Mouse (Mus musculus) lung, adult 10 weeks (tissue): ENCODE data around the gene Castor1. TPM values are rescaled to one million over a fixed set of nuclear protein-coding genes. Genes with fewer than 3 reads are reported as not detected.

ENCODE experiments used
- polyA plus RNA-seq: library from polyadenylated mRNA; stranded (reverse); fragments of 350-450 nt; fragmentation: Illumina TruSeq; extraction: RNeasy Lipid Tissue Mini Kit (QIAGEN cat#74804); gene quantifications from one replicate; pipeline ENCODE4 v1.2.3, GENCODE M21; 2014; ENCODE audit warnings: low read depth, low replicate concordance; ENCODE audit not compliant: insufficient read depth

Gene Castor1
- polyA plus RNA-seq, result 9.7 TPM

DNA sequence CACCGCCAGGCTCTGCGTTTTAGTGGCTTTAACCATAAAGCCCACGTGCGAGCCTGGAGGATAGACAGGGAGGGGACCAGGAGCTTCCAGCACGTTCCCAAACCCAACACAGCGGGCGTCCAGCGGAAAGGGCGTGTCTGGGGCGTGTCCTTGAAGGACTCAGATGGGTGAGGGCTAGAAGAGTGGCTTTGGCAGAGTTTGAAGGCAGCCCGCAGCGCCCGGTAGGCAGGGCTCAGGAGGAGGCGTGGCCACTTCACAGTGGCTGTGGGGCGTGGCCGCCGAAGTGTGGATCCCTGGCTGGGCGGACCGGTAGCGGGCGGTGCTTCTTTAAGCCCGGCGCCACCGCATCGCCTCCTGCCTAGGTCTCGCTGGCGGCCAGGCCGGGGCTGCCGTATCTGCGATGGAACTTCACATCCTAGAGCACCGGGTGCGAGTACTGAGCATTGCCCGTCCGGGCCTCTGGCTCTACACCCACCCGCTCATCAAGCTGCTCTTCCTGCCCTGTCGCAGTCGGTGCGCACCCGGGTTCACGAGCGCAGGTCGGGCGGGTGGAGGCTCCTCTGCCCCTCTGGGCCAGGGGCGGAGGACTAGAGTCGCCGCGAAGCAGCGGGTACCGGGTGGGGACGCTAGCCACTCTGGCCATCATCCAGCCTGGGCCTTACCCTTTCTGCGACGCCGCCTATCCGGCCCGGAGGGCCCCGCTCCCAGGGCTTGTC is at the start of gene Castor1:
TSS of gene Castor1 (plus strand) at position 312 of the 716 bp plus-strand sequence.

DNA sequence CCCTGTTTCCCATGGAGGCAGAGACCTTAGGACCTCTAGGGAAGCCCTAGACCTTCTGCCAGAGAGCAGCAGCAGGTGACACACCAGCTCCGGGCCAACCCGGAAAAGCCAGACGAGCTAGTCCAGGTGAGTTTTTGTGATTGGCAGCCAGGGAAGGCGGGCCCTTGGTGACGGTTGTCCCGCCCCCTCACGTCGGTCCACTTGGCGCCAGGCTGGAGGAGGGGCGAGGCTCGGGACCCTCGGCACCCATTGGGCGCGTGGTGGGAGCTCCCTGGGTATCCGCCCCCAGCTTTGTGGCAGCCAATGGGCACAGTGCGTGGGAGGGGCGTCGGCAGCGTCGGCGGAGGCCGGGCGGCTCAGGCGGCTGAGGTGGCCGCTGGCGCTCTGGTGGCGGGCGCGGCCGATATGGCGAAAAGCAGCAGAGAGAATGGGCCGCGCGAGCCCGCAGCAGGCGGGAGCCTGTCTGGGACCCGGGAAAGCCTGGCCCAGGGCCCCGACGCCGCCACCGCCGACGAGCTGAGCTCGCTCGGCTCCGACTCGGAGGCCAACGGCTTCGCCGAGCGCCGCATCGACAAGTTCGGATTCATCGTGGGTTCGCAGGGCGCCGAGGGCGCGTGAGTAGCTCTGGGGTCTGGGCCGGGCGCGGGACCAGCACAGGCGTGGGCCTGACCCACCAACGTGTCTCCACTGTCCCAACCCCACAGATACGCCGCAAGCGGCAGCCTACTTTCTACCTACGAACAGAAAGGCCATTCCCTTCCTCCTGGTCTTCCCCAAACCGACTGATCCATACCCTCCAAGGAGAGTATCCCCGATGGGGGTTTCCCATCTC is 31.3 kb upstream of the Castor1 start, which contains the start of gene Tbc1d10a:
TSS of gene Tbc1d10a (plus strand) at position 304 of the 832 bp plus-strand sequence.

DNA sequence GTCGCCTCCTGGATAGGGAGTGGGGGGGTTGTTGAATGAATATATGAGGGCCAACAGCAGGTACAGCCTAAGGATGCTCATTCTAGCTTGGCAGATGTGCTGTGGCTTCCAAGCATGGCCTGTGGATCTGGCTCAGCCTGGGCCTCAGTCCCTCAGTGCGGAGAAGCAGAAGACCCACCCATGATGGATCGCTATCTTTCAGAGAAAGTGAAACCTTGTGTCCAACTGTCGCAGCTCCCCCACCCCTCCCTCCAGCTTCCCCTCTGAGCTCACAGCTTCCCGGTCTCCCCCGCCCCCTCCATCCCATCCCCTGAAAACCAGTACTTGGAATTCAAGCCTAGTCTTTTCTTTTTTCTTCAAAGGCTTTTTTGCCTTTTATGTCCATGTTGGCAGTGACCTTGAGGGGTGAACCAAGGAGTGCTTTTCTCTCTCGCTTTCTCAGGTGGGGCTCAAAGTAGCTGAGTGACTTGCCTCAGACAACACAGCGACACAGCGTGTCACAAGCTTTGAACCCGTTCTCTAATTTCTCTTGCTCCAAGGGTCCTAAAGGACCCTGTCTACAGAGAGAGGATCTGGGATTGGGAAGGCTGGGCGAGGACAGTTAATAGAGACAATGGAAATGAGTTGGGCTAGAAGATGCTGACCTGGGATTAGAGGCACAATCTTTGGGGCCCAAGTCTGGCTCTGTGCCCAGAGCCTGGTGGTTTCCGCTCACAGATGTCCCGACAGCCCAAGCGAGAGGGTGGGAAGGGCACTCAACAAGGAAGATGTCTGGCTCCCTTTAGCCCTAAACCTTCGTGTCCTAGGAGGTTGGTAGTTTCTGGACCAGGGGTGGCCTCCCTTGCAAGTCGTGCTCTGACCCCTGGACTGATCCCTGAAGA is 17.9 kb downstream of the Castor1 start, which contains the start of gene Osm:
TSS of gene Osm (plus strand) at position 756 of the 881 bp plus-strand sequence.

DNA sequence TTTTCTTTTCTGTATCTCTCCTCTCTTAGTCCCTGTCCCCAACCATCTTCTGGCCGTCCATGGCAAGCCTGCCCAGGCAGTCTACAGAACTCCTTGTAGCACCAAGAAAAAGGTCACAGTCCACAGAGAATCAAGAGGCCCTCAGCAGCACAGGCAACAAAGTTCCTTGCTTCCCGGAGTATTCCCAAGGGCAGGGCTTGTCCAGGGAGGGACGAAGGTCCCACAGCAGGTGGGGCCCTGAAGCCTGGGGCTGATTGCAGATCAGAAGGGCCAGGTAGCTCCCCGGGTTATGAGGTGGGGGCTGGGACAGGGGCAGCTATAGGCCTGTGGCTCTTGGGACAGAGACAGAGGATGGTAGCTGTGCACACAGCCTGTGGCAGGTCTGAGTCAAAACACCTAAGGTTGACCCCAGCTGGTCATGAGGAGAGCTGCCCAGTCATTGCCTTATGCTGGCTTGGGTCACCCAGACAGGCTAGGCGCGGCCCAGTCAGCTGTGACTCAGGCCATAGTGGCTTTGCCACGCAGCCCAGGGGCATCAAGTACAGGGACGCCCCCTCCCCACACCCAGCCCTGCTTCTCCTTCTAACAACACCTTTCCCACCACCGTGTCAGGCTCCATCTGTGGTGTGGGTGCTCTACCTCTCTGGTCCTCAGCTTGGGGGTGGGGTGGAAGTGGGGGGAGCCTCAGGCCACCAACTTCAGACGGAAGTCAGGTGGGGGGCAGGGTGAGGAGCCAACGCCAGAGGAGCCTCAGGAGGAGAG is 39.0 kb downstream of the Castor1 start, which contains the start of gene Lif:
TSS of gene Lif (plus strand) at position 712 of the 762 bp plus-strand sequence.

Other genes starting within 250 kb of the Castor1 start
- not detected for gene 4930556J24Rik, start 241.4 kb upstream of the Castor1 start, polyA plus RNA-seq
- 6.6 TPM for gene Gal3st1, start 234.6 kb upstream of the Castor1 start, polyA plus RNA-seq
- 21.4 TPM for gene Sec14l4, start 186.8 kb upstream of the Castor1 start, polyA plus RNA-seq
- gene Sec14l3, start 153.4 kb upstream of the Castor1 start, polyA plus RNA-seq, result 340 TPM
- 9.5 TPM for gene Mtfp1, start 122.8 kb upstream of the Castor1 start, polyA plus RNA-seq
- 10.4 TPM for gene Sec14l2, start 94.8 kb upstream of the Castor1 start, polyA plus RNA-seq
- gene Rnf215, start 83.0 kb upstream of the Castor1 start, polyA plus RNA-seq, result 33.5 TPM
- gene Ccdc157, start 57.9 kb upstream of the Castor1 start, polyA plus RNA-seq, result 9.7 TPM
- 12.0 TPM for gene Sf3a1, start 57.9 kb upstream of the Castor1 start, polyA plus RNA-seq
- 31.0 TPM for gene Tbc1d10a, start 31.4 kb upstream of the Castor1 start, polyA plus RNA-seq
- gene Osm, start 18.2 kb downstream of the Castor1 start, polyA plus RNA-seq, result 1.0 TPM
- 1.4 TPM for gene Lif, start 39.3 kb downstream of the Castor1 start, polyA plus RNA-seq
- not detected for gene Hormad2, start 222.9 kb downstream of the Castor1 start, polyA plus RNA-seq